Mouse (Mus musculus) ES-E14 (cell line): ENCODE measurements at regions not wholly inside any gene's neighbourhood (a gene's known extent, or its start where the extent isn't known, plus 50 kb on each side); places are given as distances from the start of the nearest gene placed in this dataset.

ENCODE experiments used
- HCFC1 ChIP-seq: IDR thresholded peaks from 2 replicates; pipeline ENCODE4 v1.6.1; 2012; ENCODE audit warnings: low read length, inconsistent platforms, borderline replicate concordance; ENCODE audit not compliant: insufficient read depth
- ZC3H11A ChIP-seq: IDR thresholded peaks from 2 replicates; pipeline ENCODE4 v1.6.1; 2012; ENCODE audit warnings: low read depth, mild to moderate bottlenecking, inconsistent platforms, low read length, borderline replicate concordance

DNA sequence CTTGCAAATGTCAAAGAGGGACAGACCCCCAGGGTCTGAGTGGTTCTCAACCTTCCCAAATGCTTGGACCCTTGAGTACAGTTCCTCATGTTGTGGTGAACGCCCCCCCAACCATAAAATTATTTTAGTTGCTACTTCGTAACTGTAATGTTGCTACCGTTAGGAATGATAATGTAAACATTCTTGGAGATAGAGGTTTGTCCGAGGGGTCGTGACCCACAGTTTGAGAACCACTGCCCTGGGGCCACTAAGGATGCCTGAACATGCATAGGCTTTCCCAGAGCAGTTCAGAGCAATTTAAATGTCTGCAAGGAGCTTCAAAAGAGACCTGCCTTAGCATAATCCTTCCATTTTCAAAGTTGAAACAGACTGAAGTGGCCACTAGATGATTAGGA lies 407.8 kb downstream of the Gm45692 start:
- TF ChIP-seq ZC3H11A (no peak), HCFC1 (no peak)
